8 mouse cellular contexts compared by ENCODE assay signal in the genomic region with DNA sequence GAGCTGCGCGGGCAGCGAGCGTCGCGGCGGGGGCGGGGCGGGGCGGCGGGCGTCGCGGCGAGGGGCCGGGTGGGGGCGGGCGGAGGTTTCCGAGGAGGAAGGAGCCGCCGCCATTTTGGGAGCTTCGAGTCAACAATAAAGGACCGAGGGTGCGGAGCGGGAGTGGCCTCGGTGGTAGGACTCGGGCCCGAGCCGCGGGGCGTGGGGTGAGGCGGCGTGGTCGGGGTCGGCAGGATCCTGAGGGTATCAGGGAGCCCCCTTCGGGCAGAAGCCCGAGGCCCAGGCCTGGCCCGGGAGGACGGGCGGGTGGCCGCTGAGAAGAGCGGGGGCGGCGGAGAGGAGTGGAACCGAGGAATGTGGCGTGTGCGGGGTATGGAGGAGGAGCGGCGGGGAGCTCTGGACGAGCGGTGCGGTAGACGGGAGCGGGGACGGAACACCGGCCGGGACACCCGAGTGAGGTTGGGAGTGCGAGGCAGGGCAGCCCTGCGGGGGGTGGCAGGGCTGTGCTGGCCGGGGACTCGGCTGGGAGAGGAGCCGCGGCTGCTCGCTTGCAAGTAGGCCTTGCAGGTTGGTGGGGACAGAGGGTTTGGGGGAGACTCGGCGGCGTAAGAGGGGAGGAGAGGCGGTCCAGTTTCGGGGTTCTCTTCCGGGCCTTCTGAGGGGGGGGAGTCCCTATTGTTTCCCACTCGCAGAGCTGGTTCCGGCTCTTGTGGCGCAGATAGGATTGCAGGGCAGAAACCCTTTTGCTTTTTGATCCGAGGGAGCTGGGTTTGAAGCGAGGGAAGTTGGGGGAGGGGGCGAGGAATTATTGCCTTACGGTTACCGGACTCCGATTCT. TPM values are rescaled to one million over a fixed set of nuclear protein-coding genes. Genes with fewer than 3 reads are reported as not detected.
DNase-seq lines count a peak whose midpoint lies in the region; ATAC-seq lines count a peak whose summit lies in the region.

Gene Ddx6, plus strand, starts transcription at position 114 of the 837 bp plus-strand sequence.

- no peaks in the 10 kb centered on the region for H3K9me3 ChIP-seq in intestine, embryonic 14.5 days (ENCODE audit: control insufficient read depth, low read length)

- DNase-seq in adrenal gland, adult 18-20 months (ENCODE audit: low spot score in 2 of 2): peak; percentile 75 to 79
- peak; percentile 84 for DNase-seq in embryo, embryonic 10.5 days (ENCODE audit: low spot score)
- DNase-seq in gastrocnemius, postnatal 25 days: peak; percentile 73
- peak; percentile 90 for DNase-seq in intestine, embryonic 14.5 days (ENCODE audit: low spot score)
- peak; percentile 53 to 70 for DNase-seq in left cerebral cortex, postnatal 14 days (ENCODE audit: low spot score in 2 of 2)
- peak; percentile 83 for DNase-seq in right cerebral cortex, postnatal 25 days
- peak; percentile 64 to 78 for DNase-seq in urinary bladder, postnatal 4 days (ENCODE audit: low spot score in 2 of 2)

- H3K4me1 ChIP-seq in intestine, embryonic 14.5 days (replicated peaks; ENCODE audit: control insufficient read depth, insufficient read depth, low read length): peaks cover 27% of the 10 kb centered on the region

- peak; percentile 71 for ATAC-seq in intestine, embryonic 14.5 days (replicated peaks; ENCODE audit: low FRiP score, low TSS enrichment, low read depth)
- ATAC-seq in megakaryocyte-erythroid progenitor cell, adult 5-6 weeks (replicated peaks; ENCODE audit: low FRiP score, low TSS enrichment, poor library complexity, severe bottlenecking): peak; percentile 29; the same call in 1 of the 2 replicates

- H3K9ac ChIP-seq in intestine, embryonic 14.5 days (ENCODE audit: low read length): peak within 1 kb of the TSS; percentile 100

- peak within 1 kb of the TSS; percentile 99 for H3K27ac ChIP-seq in intestine, embryonic 14.5 days (ENCODE audit: low read depth)

- peaks cover 33% of the 10 kb centered on the region for H3K36me3 ChIP-seq in intestine, embryonic 14.5 days (ENCODE audit: control insufficient read depth, insufficient read depth, low read length)

- H3K4me3 ChIP-seq in intestine, embryonic 14.5 days (ENCODE audit: low read depth, low read length): peak within 1 kb of the TSS; percentile 100

- under 1% methylated on average over 62 of the region's 80 CpGs for WGBS in intestine, embryonic 14.5 days

- intact Hi-C loops in left cerebral cortex, postnatal 14 days (cut with DNase I): no loop called here

- H3K4me2 ChIP-seq in intestine, embryonic 14.5 days (ENCODE audit: low read length): peak within 1 kb of the TSS; percentile 76

- H3K27me3 ChIP-seq in intestine, embryonic 14.5 days (replicated peaks; ENCODE audit: control insufficient read depth, insufficient read depth, low read length): no peaks in the 10 kb centered on the region

RNA-seq across cellular contexts. Expression of gene Ddx6, which starts in this region (rescaled TPM):
- 100 to 1,000 TPM; 113 to 140 TPM for total RNA-seq in adrenal gland, adult 18-20 months (2021)
- total RNA-seq in gastrocnemius, postnatal 25 days (2021): 10 to 100 TPM; 55.1 to 59.4 TPM
- 17.6 and 17.8 TPM in 2 replicates for polyA plus RNA-seq in intestine, embryonic 14.5 days (2014; fragmentation: Nextera tagmentation; extraction: Ambion mirVana)
- 100 to 1,000 TPM; 110 to 112 TPM for total RNA-seq in left cerebral cortex, postnatal 14 days (2021)
- 73.6 and 92.1 TPM in 2 replicates for total RNA-seq in megakaryocyte-erythroid progenitor cell, adult 5-6 weeks (2014; fragmentation: Nextera tagmentation)
- 76.4 and 93.3 TPM in 2 replicates for total RNA-seq in megakaryocyte-erythroid progenitor cell, adult 5-6 weeks (2017)

Comparison
In these comparisons a context has a peak if more than half of its experiments do, and no peak if none do; other contexts are left out.
1. Peak in every context shown above with its lines: DNase-seq, ATAC-seq, H3K4me3 ChIP-seq and H3K27ac ChIP-seq.